Mouse (Mus musculus): ENCODE measurements around the gene Fam209. TPM values are rescaled to one million over a fixed set of nuclear protein-coding genes. Genes with fewer than 3 reads are reported as not detected.

Fam209 gene
- polyA plus RNA-seq, 1 experiment from 2014 or later: 0.12 TPM

DNA sequence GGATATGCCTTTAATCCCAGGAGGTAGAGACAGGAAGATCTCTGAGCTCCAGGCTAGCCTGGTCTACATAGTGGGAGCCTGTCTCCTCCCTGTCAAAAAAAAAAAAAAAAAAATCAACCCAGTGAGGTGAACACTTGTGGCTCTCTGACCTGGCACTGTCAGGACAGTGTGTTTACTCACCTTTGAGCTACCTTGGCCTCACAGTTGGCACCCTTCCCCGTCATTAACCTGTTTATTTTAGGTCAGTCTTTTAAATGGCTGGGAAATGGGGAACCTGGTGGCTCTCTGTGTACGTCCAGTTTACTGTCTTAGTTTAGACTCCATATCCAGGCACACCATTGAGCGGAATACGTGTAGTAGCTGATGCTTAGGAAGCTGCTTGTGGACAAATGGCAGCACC lies 20.3 kb upstream of the Fam209 start:
- TF ChIP-seq CTCF (IDR thresholded peaks at IDR 0.05): no peak
- no peaks in the 10 kb centered on the region for H3K27me3 ChIP-seq
- DNase-seq (ENCODE audit: low read depth, low spot score): no peak
- CTCF ChIA-PET: no interaction called here
- in situ Hi-C loops (cut with MboI; ENCODE audit: low pct_unique_long_range_greater_than_20kb): no loop called here
- no peak for ATAC-seq
- POLR2A ChIA-PET: no interaction called here

DNA sequence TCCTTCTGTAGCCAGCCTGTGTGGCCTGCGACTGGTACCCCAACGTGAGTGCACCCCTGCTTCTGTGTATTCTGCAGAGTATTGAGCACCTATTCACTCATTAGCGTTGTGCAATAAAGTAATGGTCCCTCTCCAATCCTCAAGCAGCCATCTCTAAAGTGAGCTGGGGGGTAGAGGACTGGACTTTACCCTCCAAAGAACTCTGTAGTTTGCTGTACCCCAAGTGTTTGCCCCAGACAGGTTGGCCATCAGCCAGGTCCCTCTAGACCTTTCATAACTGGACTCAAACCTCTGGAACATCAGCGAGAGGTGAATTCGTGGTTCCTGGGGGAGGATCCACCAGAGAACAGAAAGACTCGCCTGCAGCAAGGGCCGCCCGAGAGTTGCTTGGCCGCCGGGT lies 19.9 kb upstream of the Fam209 start:
- ChIA-PET POLR2A (no interaction called here), CTCF (no interaction called here)
- in situ Hi-C loops (cut with MboI; ENCODE audit: low pct_unique_long_range_greater_than_20kb): no loop called here
- H3K27me3 ChIP-seq: no peaks in the 10 kb centered on the region
- ATAC-seq (no peak), DNase-seq (ENCODE audit: low read depth, low spot score) (no peak)
- TF ChIP-seq CTCF (IDR thresholded peaks at IDR 0.05): no peak

DNA sequence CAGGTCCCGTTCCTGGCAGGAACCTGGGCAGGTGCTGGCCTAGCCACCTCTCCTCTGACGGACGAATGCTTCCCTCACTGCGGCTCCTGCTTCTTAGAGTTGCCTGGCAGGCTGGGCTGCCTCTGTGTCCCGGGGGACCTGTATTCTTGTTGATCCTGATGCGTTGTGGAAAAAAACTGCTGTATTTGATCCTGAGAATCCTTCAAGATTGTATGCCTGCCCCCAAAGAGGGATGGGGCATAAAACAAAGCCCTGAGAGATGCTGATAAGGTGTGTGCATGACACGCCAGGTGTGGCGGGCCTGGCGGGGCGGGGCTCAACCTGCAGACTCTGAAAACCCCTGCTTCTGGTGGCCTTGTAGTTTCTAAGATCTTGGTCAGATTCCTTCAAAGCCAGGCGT lies 13.8 kb upstream of the Fam209 start, which contains the start of gene Gcnt7:
Gcnt7 (minus strand) TSS at position 101 of the 400 bp plus-strand sequence.
- no peak for TF ChIP-seq CTCF (IDR thresholded peaks at IDR 0.05)
- ChIA-PET CTCF (no interaction called here), POLR2A (interaction anchor here (0.5 kb wide), 1 partner anchor 39 kb away, joined by 3 read pairs; no protein-coding TSS in a partner anchor)
- ATAC-seq (no peak), DNase-seq (ENCODE audit: low read depth, low spot score) (no peak)
- H3K27me3 ChIP-seq: no peaks in the 10 kb centered on the region
- in situ Hi-C loops (cut with MboI; ENCODE audit: low pct_unique_long_range_greater_than_20kb): no loop called here

DNA sequence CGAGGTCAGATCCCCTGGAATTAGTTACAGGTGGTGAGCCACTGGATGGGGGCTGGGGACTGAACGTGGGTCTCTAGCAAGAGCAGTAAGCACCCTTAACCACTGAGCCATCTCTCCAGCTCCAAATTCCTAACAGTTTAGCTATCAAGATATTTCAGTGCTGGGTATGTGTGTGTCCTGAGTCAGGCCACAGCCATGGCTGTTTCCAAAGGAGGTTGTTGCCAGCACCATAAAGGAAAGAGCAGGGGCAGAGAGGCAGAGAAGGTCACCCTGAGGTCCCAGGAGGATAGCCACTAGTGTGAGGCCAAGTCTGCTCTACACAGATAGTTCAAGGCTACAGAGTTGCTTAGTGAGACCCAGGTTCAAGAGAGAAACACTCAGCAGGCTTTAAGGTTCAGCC lies 11.7 kb upstream of the Fam209 start:
- in situ Hi-C loops (cut with MboI; ENCODE audit: low pct_unique_long_range_greater_than_20kb): no loop called here
- ChIA-PET POLR2A (no interaction called here), CTCF (no interaction called here)
- ATAC-seq (peak; percentile 52), DNase-seq (ENCODE audit: low read depth, low spot score) (no peak)
- no peak for TF ChIP-seq CTCF (IDR thresholded peaks at IDR 0.05)
- H3K27me3 ChIP-seq: no peaks in the 10 kb centered on the region

DNA sequence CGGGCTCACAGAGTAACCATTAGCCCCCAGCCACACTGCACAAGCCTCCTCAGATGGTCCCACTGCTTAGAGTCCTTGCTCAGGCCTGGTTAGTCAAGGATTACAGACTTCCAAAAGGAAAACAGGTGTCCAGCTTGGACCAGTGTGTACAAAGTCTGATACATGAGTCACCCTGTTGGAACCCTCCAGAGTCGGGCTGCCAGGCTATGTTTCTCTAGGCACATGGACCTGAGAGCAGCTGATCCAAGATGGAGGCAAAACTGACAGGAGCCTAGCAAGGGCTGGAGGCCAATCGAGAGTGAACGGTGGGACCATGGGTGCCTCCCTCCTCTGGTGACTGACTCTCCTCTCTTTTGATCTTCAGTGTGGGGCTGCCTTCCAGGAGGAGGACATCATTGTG lies 9.5 kb upstream of the Fam209 start:
- CTCF ChIA-PET: no interaction called here
- TF ChIP-seq CTCF (IDR thresholded peaks at IDR 0.05): no peak
- in situ Hi-C loops (cut with MboI; ENCODE audit: low pct_unique_long_range_greater_than_20kb): no loop called here
- no peaks in the 10 kb centered on the region for H3K27me3 ChIP-seq
- POLR2A ChIA-PET: no interaction called here
- DNase-seq (ENCODE audit: low read depth, low spot score) (no peak), ATAC-seq (no peak)

DNA sequence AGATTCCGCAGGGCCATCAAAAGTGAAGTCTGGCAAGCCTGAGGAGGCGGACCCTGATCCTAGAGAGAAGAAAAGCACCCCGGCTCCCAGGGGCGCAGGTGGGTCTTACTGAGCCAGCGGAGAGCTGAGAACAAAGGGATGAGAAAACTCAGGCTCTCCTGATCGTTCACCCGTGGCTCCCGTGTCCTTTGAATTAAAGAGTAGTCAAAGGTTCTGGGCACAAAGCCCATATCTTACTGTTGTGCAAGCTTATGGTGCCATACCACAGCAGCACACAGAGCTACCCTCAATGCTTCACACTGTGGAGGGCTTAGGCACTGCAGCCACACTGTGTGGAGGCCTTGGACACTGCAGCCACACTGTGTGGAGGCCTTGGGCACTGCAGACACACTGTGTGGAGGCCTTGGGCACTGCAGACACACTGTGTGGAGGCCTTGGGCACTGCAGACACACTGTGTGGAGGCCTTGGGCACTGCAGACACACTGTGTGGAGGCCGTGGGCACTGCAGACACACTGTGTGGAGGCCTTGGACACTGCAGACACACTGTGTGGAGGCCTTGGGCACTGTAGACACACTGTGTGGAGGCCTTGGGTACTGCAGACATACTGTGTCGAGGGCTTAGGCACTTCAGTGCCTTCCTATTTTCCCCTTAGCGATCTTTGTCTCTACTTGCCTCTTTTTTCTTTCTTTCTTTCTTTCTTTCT lies 5.7 kb upstream of the Fam209 start:
- in situ Hi-C loops (cut with MboI; ENCODE audit: low pct_unique_long_range_greater_than_20kb): no loop called here
- ATAC-seq (peak; percentile 65), DNase-seq (ENCODE audit: low read depth, low spot score) (peak; percentile 67)
- no peaks in the 10 kb centered on the region for H3K27me3 ChIP-seq
- POLR2A ChIA-PET: no interaction called here
- CTCF ChIA-PET: interaction anchor here (1.1 to 1.5 kb wide), 3 partner anchors 9 to 13 kb away, joined by 3 to 4 read pairs (median 3); no protein-coding TSS in a partner anchor
- TF ChIP-seq CTCF (IDR thresholded peaks at IDR 0.05): no peak

DNA sequence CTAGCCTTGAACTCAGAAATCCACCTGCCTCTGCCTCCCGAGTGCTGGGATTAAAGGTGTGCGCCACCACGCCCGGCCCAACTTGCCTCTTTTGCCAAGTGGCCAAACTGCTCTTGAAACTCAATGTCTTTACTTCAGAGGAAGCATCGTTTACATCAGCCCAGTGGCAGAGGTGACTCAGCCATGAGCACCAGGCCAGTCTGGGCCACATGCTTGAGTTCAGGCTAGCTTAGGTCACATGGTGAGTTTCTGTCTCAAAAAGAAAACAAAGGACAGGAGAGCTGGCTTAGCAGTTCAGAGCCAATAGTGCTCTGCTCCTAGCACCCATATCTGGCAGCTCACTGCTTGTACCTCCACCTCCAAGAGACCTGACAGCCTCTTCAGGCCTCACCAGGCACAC lies 5.1 kb upstream of the Fam209 start:
- ChIA-PET POLR2A (no interaction called here), CTCF (interaction anchor here (1.5 kb wide), 1 partner anchor 11 kb away, joined by 4 read pairs; no protein-coding TSS in a partner anchor)
- in situ Hi-C loops (cut with MboI; ENCODE audit: low pct_unique_long_range_greater_than_20kb): no loop called here
- DNase-seq (ENCODE audit: low read depth, low spot score): peak; percentile 47
- TF ChIP-seq CTCF (IDR thresholded peaks at IDR 0.05): no peak
- no peaks in the 10 kb centered on the region for H3K27me3 ChIP-seq
- peak; percentile 75 for ATAC-seq

DNA sequence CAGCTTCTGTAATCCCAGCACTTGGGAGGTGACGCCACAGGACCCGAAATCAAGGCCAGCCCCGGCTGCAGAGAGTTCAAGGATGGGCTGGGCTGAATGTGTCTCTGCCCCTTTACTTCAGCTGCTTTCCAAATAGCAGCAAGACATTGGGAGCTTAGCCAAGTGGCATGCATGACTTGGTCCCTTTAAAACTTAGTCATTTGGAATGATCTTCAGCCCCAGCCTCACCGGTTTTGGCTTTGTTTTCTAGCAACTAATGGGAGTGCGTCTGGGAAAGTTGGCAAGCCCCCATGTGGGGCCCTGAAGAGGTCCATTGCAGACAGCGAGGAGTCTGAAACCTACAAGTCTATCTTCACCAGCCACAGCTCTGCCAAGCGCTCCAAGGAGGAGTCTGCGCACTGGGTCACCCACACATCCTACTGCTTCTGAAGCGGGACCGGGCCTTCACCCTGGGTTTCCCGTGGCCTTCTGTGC lies 3.9 kb upstream of the Fam209 start:
- TF ChIP-seq CTCF (IDR thresholded peaks at IDR 0.05): no peak
- no peaks in the 10 kb centered on the region for H3K27me3 ChIP-seq
- in situ Hi-C loops (cut with MboI; ENCODE audit: low pct_unique_long_range_greater_than_20kb): no loop called here
- DNase-seq (ENCODE audit: low read depth, low spot score) (peak; percentile 89), ATAC-seq (peak; percentile 67)
- CTCF ChIA-PET: no interaction called here
- POLR2A ChIA-PET: no interaction called here

DNA sequence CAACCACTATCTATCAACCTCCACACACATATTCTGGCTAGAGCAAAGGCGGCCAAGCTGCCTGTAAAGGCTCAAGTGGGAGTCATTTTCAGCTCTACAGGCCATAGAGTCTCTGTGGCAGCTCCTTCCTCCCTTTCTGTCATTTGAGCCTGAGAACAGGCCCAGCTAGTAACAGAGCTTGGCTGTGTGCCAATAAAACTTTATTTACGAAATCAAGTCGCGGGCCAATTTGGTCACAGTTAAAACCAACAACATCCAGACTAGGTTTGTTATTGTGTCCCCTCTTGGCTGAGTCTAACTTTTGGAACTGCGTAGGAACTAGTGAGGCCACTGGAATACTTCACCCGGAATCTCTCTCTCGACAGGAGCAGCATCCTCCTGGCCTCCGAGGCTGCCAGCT lies 1.3 kb downstream of the Fam209 start:
- CTCF ChIA-PET: interaction anchor here (0.9 kb wide), 1 partner anchor 14 kb away, joined by 3 read pairs; no protein-coding TSS in a partner anchor
- in situ Hi-C loops (cut with MboI; ENCODE audit: low pct_unique_long_range_greater_than_20kb): no loop called here
- H3K27me3 ChIP-seq: no peaks in the 10 kb centered on the region
- ATAC-seq (no peak), DNase-seq (ENCODE audit: low read depth, low spot score) (no peak)
- TF ChIP-seq CTCF (IDR thresholded peaks at IDR 0.05): no peak
- POLR2A ChIA-PET: no interaction called here

DNA sequence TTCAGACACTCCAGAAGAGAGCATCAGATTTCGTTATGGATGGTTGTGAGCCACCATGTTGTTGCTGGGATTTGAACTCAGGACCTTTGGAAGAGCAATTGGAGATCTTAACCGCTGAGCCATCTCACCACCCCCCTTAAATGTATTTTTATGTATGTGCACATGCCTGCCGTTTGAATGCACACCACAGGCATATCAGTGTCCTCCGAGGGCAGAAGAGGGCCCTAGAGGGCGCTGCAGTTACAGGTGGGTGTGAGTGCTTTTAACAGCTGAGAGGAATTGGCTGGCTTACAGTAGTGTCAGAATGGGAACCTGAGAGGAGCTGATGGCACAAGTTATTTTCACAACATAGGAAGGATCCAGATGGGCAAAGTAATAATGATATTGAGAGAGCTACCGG lies 2.6 kb downstream of the Fam209 start:
- in situ Hi-C loops (cut with MboI; ENCODE audit: low pct_unique_long_range_greater_than_20kb): loop anchor here (5.0 to 25.0 kb wide), 3 partner anchors 302 to 612 kb away; no protein-coding TSS in a partner anchor
- H3K27me3 ChIP-seq: no peaks in the 10 kb centered on the region
- POLR2A ChIA-PET: no interaction called here
- CTCF ChIA-PET: interaction anchor here (0.8 to 1.5 kb wide), 3 partner anchors 9 to 283 kb away, joined by 3 to 4 read pairs (median 3); no protein-coding TSS in a partner anchor
- TF ChIP-seq CTCF (IDR thresholded peaks at IDR 0.05): no peak
- DNase-seq (ENCODE audit: low read depth, low spot score) (no peak), ATAC-seq (no peak)

DNA sequence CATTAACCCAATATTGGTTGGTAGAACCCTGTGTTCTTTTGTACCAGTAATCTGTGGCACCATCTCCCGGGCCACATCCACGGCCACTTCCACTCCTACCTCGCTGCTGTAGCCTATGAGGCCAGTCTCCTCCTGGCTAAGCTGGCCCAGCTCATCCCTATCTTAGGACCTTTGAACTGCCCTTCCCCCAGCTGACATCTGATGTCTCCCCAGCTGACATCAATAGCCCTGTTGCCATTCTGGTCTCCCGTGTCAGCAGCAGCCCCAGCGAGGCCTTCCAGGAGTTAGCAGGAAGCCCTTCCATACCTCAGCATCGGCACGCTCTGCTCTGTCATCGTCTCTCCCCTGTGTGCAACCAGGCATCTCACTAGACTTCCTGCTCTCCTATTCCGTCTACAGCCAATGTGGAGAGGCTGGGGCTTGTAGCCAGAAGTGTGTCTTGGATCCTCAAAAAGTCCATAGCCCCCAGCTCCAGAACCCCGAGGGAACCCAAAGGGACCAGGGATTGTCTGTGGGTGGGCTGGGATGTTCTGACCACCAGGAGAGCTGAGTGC lies 4.5 kb downstream of the Fam209 start:
- ChIA-PET CTCF (interaction anchor here (0.7 to 1.4 kb wide), 3 partner anchors 34 to 281 kb away, joined by 3 to 5 read pairs (median 3); no protein-coding TSS in a partner anchor), POLR2A (no interaction called here)
- no peaks in the 10 kb centered on the region for H3K27me3 ChIP-seq
- no peak for TF ChIP-seq CTCF (IDR thresholded peaks at IDR 0.05)
- in situ Hi-C loops (cut with MboI; ENCODE audit: low pct_unique_long_range_greater_than_20kb): loop anchor here (5.0 to 25.0 kb wide), 3 partner anchors 301 to 611 kb away; no protein-coding TSS in a partner anchor
- DNase-seq (ENCODE audit: low read depth, low spot score) (no peak), ATAC-seq (peak; percentile 66)
